Mouse (Mus musculus): Measurements from ENCODE around the gene Xrcc1. TPM values are rescaled to one million over a fixed set of nuclear protein-coding genes. Genes with fewer than 3 reads are reported as not detected.

The Xrcc1 gene
- polyA plus RNA-seq, 1 experiment: 41.3 TPM

- H3K4me1 ChIP-seq (ENCODE audit: control insufficient read depth, insufficient read depth, low read length): peaks cover 5% of the 10 kb centered on the region; the same call in 1 of the 2 replicates
- H3K4me3 ChIP-seq (ENCODE audit: insufficient read depth, low read length): no peak overlapping the region
- TF ChIP-seq POLR2A (IDR thresholded peaks at IDR 0.05; ENCODE audit: low read depth, low read length) (no peak; the same call in 1 of the 2 replicates), CTCF (IDR thresholded peaks at IDR 0.05; ENCODE audit: borderline replicate concordance, insufficient read depth, low read length) (no peak)
- no peak overlapping the region for H3K27ac ChIP-seq (ENCODE audit: insufficient read depth, low read length)
These were observed 9.0 kb upstream of the Xrcc1 start for GRCm38 (mm10) chr7:24537081-24537480.

GRCm38 (mm10) chr7:24537591-24537990, 8.5 kb upstream of the Xrcc1 start:
- no peak for TF ChIP-seq CTCF (IDR thresholded peaks at IDR 0.05; ENCODE audit: borderline replicate concordance, insufficient read depth, low read length)
- peak; percentile 49 for TF ChIP-seq POLR2A (IDR thresholded peaks at IDR 0.05; ENCODE audit: low read depth, low read length)
- H3K4me3 ChIP-seq (ENCODE audit: insufficient read depth, low read length): no peak overlapping the region
- H3K4me1 ChIP-seq (ENCODE audit: control insufficient read depth, insufficient read depth, low read length): peaks cover under 1% of the 10 kb centered on the region; the same call in 1 of the 2 replicates
- no peak overlapping the region for H3K27ac ChIP-seq (ENCODE audit: insufficient read depth, low read length)

- Histone ChIP-seq H3K4me1 (ENCODE audit: control insufficient read depth, insufficient read depth, low read length) (no peaks in the 10 kb centered on the region), H3K4me3 (ENCODE audit: insufficient read depth, low read length) (no peak overlapping the region), H3K27ac (ENCODE audit: insufficient read depth, low read length) (no peak overlapping the region)
- TF ChIP-seq POLR2A (IDR thresholded peaks at IDR 0.05; ENCODE audit: low read depth, low read length): 0 out of 2 replicates have a peak, but pooled peaks have one; percentile 7
- TF ChIP-seq CTCF (IDR thresholded peaks at IDR 0.05; ENCODE audit: borderline replicate concordance, insufficient read depth, low read length): no peak
These were observed 7.9 kb upstream of the Xrcc1 start for GRCm38 (mm10) chr7:24538154-24538553.

- Histone ChIP-seq H3K4me3 (ENCODE audit: insufficient read depth, low read length) (no peak overlapping the region), H3K4me1 (ENCODE audit: control insufficient read depth, insufficient read depth, low read length) (no peaks in the 10 kb centered on the region), H3K27ac (ENCODE audit: insufficient read depth, low read length) (no peak overlapping the region)
- TF ChIP-seq CTCF (IDR thresholded peaks at IDR 0.05; ENCODE audit: borderline replicate concordance, insufficient read depth, low read length): no peak
- TF ChIP-seq POLR2A (IDR thresholded peaks at IDR 0.05; ENCODE audit: low read depth, low read length): no peak
These were observed 7.4 kb upstream of the Xrcc1 start for GRCm38 (mm10) chr7:24538701-24539100.

- no peak overlapping the region for H3K27ac ChIP-seq (ENCODE audit: insufficient read depth, low read length)
- no peak overlapping the region for H3K4me3 ChIP-seq (ENCODE audit: insufficient read depth, low read length)
- TF ChIP-seq POLR2A (IDR thresholded peaks at IDR 0.05; ENCODE audit: low read depth, low read length): no peak
- no peak for TF ChIP-seq CTCF (IDR thresholded peaks at IDR 0.05; ENCODE audit: borderline replicate concordance, insufficient read depth, low read length)
- H3K4me1 ChIP-seq (ENCODE audit: control insufficient read depth, insufficient read depth, low read length): no peaks in the 10 kb centered on the region
These were observed 6.4 kb upstream of the Xrcc1 start for GRCm38 (mm10) chr7:24539686-24540085.

GRCm38 (mm10) chr7:24544506-24544905, 1.6 kb upstream of the Xrcc1 start:
- no peak for TF ChIP-seq CTCF (IDR thresholded peaks at IDR 0.05; ENCODE audit: borderline replicate concordance, insufficient read depth, low read length)
- TF ChIP-seq POLR2A (IDR thresholded peaks at IDR 0.05; ENCODE audit: low read depth, low read length): no peak
- no peak overlapping the region for H3K27ac ChIP-seq (ENCODE audit: insufficient read depth, low read length)
- no peaks in the 10 kb centered on the region for H3K4me1 ChIP-seq (ENCODE audit: control insufficient read depth, insufficient read depth, low read length)
- no peak overlapping the region for H3K4me3 ChIP-seq (ENCODE audit: insufficient read depth, low read length)

- no peak overlapping the region for H3K27ac ChIP-seq (ENCODE audit: insufficient read depth, low read length)
- no peak for TF ChIP-seq CTCF (IDR thresholded peaks at IDR 0.05; ENCODE audit: borderline replicate concordance, insufficient read depth, low read length)
- TF ChIP-seq POLR2A (IDR thresholded peaks at IDR 0.05; ENCODE audit: low read depth, low read length): peak; percentile 78
- no peaks in the 10 kb centered on the region for H3K4me1 ChIP-seq (ENCODE audit: control insufficient read depth, insufficient read depth, low read length)
- peak overlapping the region; percentile 71 for H3K4me3 ChIP-seq (ENCODE audit: insufficient read depth, low read length)
These were observed 723 bp downstream of the Xrcc1 start for GRCm38 (mm10) chr7:24546634-24547389.

GRCm38 (mm10) chr7:24547534-24548036, 1.5 kb downstream of the Xrcc1 start:
- Histone ChIP-seq H3K4me3 (ENCODE audit: insufficient read depth, low read length) (peak overlapping the region; percentile 71), H3K4me1 (ENCODE audit: control insufficient read depth, insufficient read depth, low read length) (no peaks in the 10 kb centered on the region), H3K27ac (ENCODE audit: insufficient read depth, low read length) (no peak overlapping the region)
- TF ChIP-seq CTCF (IDR thresholded peaks at IDR 0.05; ENCODE audit: borderline replicate concordance, insufficient read depth, low read length) (no peak), POLR2A (IDR thresholded peaks at IDR 0.05; ENCODE audit: low read depth, low read length) (no peak)

GRCm38 (mm10) chr7:24551985-24552759, 6.1 kb downstream of the Xrcc1 start:
- H3K4me1 ChIP-seq (ENCODE audit: control insufficient read depth, insufficient read depth, low read length): no peaks in the 10 kb centered on the region
- H3K27ac ChIP-seq (ENCODE audit: insufficient read depth, low read length): no peak overlapping the region
- TF ChIP-seq POLR2A (IDR thresholded peaks at IDR 0.05; ENCODE audit: low read depth, low read length): no peak
- no peak for TF ChIP-seq CTCF (IDR thresholded peaks at IDR 0.05; ENCODE audit: borderline replicate concordance, insufficient read depth, low read length)
- no peak overlapping the region for H3K4me3 ChIP-seq (ENCODE audit: insufficient read depth, low read length)

Data from embryonic fibroblast, embryonic 13.5 days (primary cell).